Mouse (Mus musculus): ENCODE results near the gene Ptprt.
A peak's percentile ranks its signal among the peaks of the same experiment; 100 is the strongest.
"Not testable (repeated sequence)": the region's sequence is repeated elsewhere in the genome, so short reads cannot be mapped to it uniquely, and the experiment has no call there.

The Ptprt gene

GRCm38 (mm10) chr2:162210564-162210963 lies 450.4 kb downstream of the Ptprt start:
- no peak for DNase-seq (ENCODE audit: low read depth, low spot score)

GRCm38 (mm10) chr2:162197316-162197715 lies 463.6 kb downstream of the Ptprt start:
- DNase-seq (ENCODE audit: low read depth, low spot score): no peak

GRCm38 (mm10) chr2:162182621-162183475 lies 478.1 kb downstream of the Ptprt start:
- DNase-seq (ENCODE audit: low read depth, low spot score): no peak

DNA sequence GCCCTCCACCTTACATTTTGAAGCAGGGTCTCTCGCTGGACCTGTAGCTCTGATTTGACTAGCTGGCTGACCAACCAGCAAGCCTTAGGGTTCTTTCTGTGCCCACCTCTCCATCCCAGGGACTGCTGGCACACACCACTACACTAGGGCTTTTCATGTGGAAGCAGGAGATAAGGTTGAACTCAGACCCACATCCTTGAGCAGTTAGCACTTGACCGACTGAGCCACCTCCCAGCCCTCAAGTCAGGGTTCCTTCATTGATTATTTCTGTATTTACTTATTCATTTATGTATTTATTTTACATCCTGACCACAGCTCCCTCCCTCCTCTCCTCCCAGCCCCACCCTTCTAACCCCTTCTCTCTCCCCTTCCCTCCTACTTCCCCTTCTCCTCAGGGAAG lies 479.1 kb downstream of the Ptprt start:
- no peak for DNase-seq (ENCODE audit: low read depth, low spot score)

GRCm38 (mm10) chr2:162172529-162172928 lies 488.4 kb downstream of the Ptprt start:
- DNase-seq (ENCODE audit: low read depth, low spot score): no peak

DNA sequence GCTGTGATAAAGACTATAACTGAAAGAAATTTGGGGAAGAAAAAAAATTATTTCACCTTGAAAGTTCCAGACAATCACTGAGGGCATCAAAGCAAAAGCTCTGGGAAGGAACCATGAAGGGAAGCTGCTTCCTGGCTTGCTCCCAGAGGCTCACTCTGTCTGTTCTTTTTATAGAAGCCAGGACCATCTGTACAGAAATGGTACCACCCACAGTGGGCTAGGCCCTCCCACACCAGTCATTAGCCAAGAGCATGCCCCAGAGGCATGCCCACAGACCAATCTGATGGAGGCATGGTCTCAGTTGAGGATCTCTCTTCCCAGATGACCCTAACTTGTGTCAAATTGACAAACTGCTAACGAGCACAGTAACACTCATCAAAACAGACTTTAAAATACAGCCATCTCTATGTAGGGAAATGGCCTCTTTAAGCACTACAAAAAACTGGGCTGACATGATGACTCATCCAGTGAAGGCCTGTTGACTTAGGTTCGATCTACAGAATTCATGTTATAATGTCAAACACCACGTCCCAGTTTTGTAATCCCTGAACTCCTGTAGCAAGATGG lies 519.0 kb downstream of the Ptprt start:
- no peak for DNase-seq (ENCODE audit: low read depth, low spot score)

- DNase-seq (ENCODE audit: low read depth, low spot score): not testable (repeated sequence)
Measured at GRCm38 (mm10) chr2:162136176-162136575, 524.8 kb downstream of the Ptprt start.

DNA sequence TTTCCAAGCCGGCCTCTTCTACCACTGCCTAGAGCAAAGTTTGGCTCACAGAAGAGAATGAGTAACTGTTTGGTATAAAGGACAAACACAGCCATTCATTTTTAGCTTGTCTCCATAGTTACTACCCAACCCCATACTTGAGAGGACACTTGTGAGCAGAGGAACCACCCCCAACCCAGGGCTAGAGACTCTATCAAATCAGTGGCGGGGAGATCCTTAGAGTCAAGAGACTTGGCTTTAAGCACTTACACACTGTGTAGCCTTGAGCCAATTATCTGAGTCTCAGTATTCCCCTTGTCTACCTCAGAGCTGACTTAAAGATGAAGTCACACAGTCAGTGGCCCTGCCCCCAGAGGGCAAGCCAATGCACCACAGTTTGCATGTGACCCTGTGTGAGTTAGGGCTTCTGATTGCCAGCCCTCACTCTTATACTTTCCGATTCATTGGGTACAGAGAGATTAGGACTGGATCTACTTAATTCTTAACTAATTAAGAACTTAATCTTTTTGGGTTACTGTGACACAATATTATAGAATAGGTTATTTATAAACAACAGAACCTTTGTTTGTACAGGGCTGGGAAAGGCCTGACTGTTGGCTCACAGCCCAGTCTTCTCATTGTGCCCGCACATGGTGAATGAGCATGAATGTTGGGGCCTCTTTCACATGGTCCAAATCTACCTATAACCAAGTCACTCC lies 529.2 kb downstream of the Ptprt start:
- no peak for DNase-seq (ENCODE audit: low read depth, low spot score)

DNA sequence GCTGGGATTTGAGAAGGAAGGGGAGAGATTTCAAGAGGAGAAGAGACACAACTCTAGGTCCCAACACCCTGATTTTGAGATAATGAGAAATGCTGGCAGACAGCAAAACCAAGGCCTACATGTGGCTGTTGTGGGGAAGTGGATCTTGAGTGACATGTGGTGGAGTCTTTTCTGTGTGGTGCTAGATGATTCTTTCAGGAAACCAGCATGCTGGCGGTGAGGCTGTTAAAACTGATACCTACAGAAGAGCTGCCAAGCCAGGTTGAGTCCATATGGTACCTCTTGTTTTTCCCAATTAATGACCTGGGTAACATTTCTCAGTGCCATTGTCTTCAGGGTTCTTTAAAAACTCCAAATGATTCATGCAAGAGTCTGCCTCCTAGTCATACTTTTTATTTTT lies 531.1 kb downstream of the Ptprt start:
- no peak for DNase-seq (ENCODE audit: low read depth, low spot score)

DNA sequence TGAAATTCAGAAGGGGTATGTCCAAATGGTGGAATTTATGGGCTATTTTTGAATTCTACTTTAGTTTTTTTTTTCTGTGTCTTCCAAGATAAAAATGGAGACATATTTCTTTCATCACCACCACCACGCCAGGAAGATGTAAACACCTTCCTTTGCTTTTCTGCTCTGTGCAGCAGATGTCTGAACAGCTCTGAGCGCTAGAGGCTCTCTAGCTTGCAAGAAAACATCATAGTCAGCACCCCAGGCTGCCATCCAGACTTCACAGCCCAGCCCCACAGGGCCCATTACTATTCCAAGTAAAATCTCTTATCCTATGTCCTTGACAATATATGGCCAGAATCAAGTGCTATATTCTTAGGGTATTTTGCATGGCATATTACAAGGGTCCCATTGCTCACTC lies 542.9 kb downstream of the Ptprt start:
- DNase-seq (ENCODE audit: low read depth, low spot score): no peak

DNA sequence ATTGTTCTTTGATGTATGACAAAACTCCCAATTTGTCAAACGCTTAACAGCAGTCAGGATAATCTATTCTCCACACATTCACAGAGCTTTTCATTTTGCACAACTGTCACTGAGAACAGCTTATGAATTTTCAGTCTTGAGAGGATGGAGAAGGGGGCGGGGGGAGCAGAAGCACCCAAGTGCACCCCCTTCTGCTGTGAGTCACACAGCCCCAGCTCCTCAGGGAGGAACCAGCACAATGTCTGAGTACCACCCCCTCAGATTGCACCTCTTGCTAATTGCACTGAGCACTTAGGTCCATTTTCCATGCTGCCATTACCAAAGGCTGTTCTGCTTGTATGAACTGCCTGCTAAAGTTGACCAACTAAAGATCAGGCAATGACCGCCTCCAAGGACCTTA lies 578.6 kb downstream of the Ptprt start:
- DNase-seq (ENCODE audit: low read depth, low spot score): no peak

- DNase-seq (ENCODE audit: low read depth, low spot score): no peak
Measured at GRCm38 (mm10) chr2:162080717-162081398, 580.1 kb downstream of the Ptprt start.

DNA sequence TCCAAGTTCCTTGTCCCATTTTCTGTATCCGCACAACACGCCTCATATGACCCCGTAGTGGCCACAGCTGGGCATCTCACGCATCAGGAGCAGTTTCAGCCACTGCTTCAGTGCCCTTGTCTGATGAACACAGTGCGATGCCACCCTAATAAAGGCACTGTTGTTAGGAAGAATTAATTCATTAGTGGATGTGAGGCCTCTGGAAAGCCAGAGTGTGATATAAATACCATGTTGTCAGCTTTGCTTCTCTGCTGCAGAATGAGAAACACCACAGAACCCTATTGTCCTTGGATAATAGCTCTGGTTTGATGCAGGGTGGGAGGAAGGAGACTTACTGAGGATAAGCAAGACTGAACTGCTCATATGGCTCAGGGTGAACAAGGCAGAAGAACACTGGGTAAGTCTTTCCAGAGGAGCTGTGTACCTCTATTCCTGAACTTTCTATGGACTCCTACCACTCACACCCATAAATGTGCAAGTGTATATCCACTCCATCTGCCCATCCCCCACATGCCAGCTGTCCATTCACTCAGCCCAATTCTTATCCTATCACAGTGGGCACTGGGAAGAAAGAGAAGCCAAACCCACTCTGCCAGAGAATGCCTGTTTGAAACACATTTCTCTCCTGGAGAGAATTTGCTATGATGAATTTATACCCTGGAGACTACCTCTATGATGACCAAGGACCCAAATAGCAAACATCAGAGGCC lies 582.2 kb downstream of the Ptprt start:
- DNase-seq (ENCODE audit: low read depth, low spot score): no peak

GRCm38 (mm10) chr2:162052816-162053215 lies 608.1 kb downstream of the Ptprt start:
- DNase-seq (ENCODE audit: low read depth, low spot score): no peak

DNA sequence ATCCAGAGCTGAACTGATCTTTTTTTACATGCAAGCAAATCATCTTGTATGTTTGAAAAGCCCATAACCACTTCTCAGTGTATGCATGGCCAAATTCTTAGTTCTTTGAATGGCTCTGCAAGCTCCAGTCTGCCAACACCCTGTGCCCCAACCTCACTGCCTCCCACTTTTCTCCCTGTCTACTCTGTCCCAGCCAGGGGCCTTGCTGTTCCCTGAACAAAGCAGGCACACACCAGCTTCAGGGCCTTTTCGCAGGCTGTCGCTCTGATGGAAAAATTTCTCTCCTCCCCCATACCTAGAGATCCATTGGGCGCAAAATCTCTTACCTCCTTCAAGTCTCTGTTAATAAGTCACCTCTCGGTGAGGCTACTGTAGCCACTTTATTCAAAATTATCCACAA lies 610.7 kb downstream of the Ptprt start:
- DNase-seq (ENCODE audit: low read depth, low spot score): no peak

DNA sequence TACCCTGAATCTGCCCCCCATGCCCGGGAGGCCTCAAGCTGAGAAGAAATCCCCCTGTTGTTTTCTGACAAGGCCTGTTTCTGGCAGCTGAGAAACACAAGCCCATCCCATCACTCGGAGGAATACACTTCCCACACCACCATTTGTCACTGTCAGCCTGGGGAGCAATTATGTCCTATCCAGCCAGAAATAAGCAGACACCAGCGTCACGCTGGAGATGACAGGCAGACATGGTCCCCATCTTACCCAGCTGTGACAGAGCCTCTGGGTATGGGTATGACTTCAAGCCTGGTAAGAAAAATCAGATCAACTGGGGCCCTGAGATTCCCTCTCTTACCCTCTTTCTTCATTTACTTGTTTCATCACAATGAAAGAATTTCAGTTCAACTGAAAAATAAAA lies 625.3 kb downstream of the Ptprt start:
- DNase-seq (ENCODE audit: low read depth, low spot score): no peak

DNA sequence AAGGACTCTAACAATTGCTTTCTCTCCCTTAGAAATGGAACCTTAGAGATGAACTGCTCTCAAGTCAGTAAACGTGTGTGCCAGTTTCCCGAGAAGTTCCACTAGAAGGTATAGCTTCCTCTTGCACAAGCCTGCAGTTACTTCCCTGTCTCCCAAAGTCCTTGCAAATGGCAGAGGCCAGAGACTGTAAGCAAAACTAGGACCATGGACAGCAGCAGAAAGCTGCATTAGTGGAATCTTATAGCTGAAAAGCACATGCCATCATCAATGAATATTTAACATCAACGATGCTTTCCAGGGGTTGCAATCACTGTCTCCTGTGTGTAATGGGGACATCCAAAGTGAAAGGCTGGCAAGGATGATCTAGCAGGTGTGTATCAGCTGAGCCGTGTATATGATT lies 629.3 kb downstream of the Ptprt start:
- no peak for DNase-seq (ENCODE audit: low read depth, low spot score)

DNA sequence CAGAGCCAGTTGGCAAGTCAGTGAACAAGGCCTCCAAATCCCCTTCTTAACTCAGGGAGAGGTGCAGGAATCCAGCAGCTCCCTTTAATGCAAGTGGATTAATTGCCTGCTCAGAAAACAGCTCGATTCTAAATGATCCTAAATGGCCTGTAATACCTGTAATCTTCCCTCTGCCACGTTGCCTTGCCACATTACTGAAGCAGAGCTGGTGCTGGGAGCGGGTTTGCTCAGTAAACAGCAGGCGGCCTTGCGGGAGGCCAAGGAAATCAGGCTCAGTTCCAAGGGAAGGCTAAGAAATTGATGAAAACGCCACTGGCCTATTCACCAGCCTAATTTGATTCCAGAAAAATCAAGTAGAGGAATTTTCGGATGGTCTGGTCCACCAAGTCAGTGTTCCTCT lies 659.9 kb downstream of the Ptprt start:
- DNase-seq (ENCODE audit: low read depth, low spot score): no peak

DNA sequence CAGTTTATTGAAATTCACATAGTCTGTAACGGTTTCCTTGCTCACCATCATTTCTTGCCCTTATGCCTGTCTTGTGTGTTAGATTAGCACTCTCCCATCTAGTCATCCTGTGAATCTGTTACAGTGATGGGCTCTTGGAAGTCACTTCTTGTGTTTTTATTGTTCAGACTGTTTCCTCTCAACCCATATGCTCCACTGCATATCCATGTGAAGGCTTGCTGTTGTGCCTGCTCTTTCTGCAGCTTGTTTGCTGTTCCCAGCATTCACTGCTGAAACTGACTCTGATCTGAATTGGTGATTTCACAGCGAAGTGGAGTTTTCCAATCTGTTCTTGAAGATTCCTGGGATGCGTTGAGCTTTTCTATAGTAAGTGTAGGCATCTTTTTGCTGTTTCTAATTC lies 678.6 kb downstream of the Ptprt start:
- no peak for DNase-seq (ENCODE audit: low read depth, low spot score)

DNA sequence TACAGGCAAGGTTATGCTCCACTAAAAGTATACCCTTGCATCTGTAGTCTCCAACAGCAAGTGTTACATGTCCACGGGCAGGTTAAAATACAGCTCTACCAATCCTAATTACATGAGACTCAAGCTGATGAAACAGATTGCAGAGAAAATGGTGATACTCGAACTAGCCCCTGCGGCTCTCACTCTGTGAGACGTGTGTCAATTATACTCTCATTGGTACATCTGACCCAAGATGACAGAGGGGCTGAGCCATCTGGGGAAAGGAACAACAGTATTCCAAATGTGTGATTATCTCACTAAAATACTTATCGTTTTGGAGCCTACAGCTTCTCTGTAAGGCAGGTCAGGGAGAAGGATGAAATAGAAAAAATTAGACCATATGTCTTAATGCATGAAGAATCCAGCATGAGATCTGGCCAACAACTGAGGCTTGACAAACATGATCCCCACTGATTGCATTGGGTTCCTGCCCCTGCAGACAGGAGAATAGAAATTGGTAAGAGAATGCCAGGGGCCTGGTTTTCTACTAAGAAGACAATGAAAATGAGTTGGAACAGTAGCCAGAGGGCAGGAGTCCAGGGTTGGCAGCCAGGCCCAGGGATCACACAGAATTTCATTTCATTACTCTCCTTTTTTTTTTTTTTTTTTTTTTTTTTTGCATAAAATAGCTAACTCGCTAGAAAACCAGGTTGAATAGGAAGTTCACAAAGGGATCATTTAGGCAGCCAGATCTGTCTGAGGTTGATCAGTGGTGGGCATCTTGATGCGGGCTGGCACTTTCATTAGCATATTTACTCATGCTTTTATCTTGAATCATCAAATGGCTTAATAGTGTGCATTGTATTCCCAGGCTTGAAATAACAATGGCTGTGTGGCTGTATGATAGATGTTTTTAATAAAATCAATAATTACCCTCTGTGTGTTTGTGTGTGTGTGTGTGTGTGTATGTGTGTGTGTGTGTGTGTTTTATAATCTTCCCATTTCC lies 699.5 kb downstream of the Ptprt start:
- DNase-seq (ENCODE audit: low read depth, low spot score): peak; percentile 9
